Mouse (Mus musculus): ENCODE measurements around the gene Polr1a. TPM values are rescaled to one million over a fixed set of nuclear protein-coding genes. Genes with fewer than 3 reads are reported as not detected.

The Polr1a gene
- total and polyA plus RNA-seq, 3 experiments = 50.2 to 126 (median 73.7) TPM

DNA sequence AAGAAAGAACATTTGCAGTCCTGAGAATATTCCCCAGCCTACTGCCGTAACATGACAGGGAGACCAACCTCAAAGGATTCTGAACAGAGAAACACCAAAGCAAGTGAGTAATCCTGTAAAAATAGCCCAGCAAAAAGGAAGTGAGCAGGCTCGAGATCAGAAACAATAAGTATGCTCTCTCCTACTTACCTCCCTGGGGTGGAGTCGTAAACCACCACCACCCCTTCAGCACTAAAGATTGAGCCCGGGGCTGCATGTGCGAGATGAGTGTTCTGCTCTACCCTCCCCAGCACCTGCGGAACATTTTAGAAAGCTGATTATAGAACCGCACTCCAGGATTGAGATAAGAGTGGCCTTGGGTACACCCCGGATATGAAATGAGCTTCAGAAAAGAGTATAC lies 71.3 kb downstream of the Polr1a start (continued):
- TF ChIP-seq MAZ (IDR thresholded peaks at IDR 0.05; ENCODE audit: low read depth, low read length) = 0 out of 2 replicates have a peak, but pooled peaks have one; percentile 69
- no peak for TF ChIP-seq ZMIZ1 (IDR thresholded peaks at IDR 0.05; ENCODE audit: low read depth, low read length)
- TF ChIP-seq USF1 (IDR thresholded peaks at IDR 0.05; ENCODE audit: low read depth, low read length) = no peak
- TF ChIP-seq ZKSCAN1 (IDR thresholded peaks at IDR 0.05; ENCODE audit: borderline replicate concordance, low read depth, low read length) = no peak
- no peak for TF ChIP-seq ELF1 (IDR thresholded peaks at IDR 0.05; ENCODE audit: low read depth, low read length)
- peak; percentile 35; the same call in 1 of the 2 replicates for TF ChIP-seq TCF12 (IDR thresholded peaks at IDR 0.05; ENCODE audit: low read depth, low read length)
- no peak for TF ChIP-seq ZNF384 (IDR thresholded peaks at IDR 0.05; ENCODE audit: low read depth, low read length)
- TF ChIP-seq POLR2A (IDR thresholded peaks at IDR 0.05; ENCODE audit: low read depth, low read length) = no peak; the same call in 1 of the 2 replicates
- TF ChIP-seq ETS1 (conservative IDR thresholded peaks at IDR 0.05; ENCODE audit: low read depth, low read length) = peak; percentile 87

- no peaks in the 10 kb centered on the region for H3K9me3 ChIP-seq (replicated peaks; ENCODE audit: low read length)
- in situ Hi-C loops (cut with MboI; ENCODE audit: low pct_ligation_motif_present, low pct_unique_long_range_greater_than_20kb, low sequenced_read_pairs) = no loop called here
- no peaks in the 10 kb centered on the region for H3K79me2 ChIP-seq (replicated peaks; ENCODE audit: control insufficient read depth, extremely low read depth, insufficient read depth, poor library complexity, severe bottlenecking)
- 0 out of 2 replicates have a peak overlapping the region, but pooled peaks have one; percentile 10 for H3K9ac ChIP-seq (ENCODE audit: insufficient read depth, low read depth)
- dilution Hi-C loops (cut with MboI; ENCODE audit: extremely low pct_ligation_motif_present, extremely low pct_unique_long_range_greater_than_20kb, low sequenced_read_pairs) = no loop called here
- no peak overlapping the region for H3K4me3 ChIP-seq (replicated peaks in 1 of 3; ENCODE audit: low read depth in 2 of 3, low read length in 2 of 3, poor library complexity in 1 of 3)
- H3K27ac ChIP-seq (ENCODE audit: insufficient read depth, low read depth) = peak overlapping the region; percentile 92
- H3K36me3 ChIP-seq (replicated peaks in 1 of 2; ENCODE audit: control insufficient read depth in 1 of 2, insufficient read depth in 1 of 2, low read length in 1 of 2) = peaks cover 35 to 62% of the 10 kb centered on the region in 2 experiments
- H3K27me3 ChIP-seq (replicated peaks) = no peaks in the 10 kb centered on the region
- H3K4me1 ChIP-seq (ENCODE audit: control insufficient read depth in 1 of 2, insufficient read depth in 2 of 2) = peaks cover 28 to 61% of the 10 kb centered on the region in 2 experiments
- no peak for DNase-seq (ENCODE audit: extremely low read depth)
- TF ChIP-seq MXI1 (IDR thresholded peaks at IDR 0.05; ENCODE audit: low read depth, low read length) (0 out of 2 replicates have a peak, but pooled peaks have one; percentile 3), NRF1 (IDR thresholded peaks at IDR 0.05; ENCODE audit: low read depth, low read length) (no peak), MAFK (IDR thresholded peaks at IDR 0.05; ENCODE audit: insufficient replicate concordance, low read length) (peak; percentile 97)
- H3K4me2 ChIP-seq (ENCODE audit: insufficient read depth, low read depth, poor library complexity, severe bottlenecking) = peak overlapping the region; percentile 33
Observed at GRCm38 (mm10) chr6:71980587-71980986, 71.7 kb downstream of the Polr1a start.

- in situ Hi-C loops (cut with MboI; ENCODE audit: low pct_ligation_motif_present, low pct_unique_long_range_greater_than_20kb, low sequenced_read_pairs) (no loop called here), dilution Hi-C loops (cut with MboI; ENCODE audit: extremely low pct_ligation_motif_present, extremely low pct_unique_long_range_greater_than_20kb, low sequenced_read_pairs) (no loop called here)
- Histone ChIP-seq H3K36me3 (replicated peaks in 1 of 2; ENCODE audit: control insufficient read depth in 1 of 2, insufficient read depth in 1 of 2, low read length in 1 of 2) (peaks cover 28 to 53% of the 10 kb centered on the region in 2 experiments), H3K27ac (ENCODE audit: insufficient read depth, low read depth) (peak overlapping the region; percentile 92), H3K79me2 (replicated peaks; ENCODE audit: control insufficient read depth, extremely low read depth, insufficient read depth, poor library complexity, severe bottlenecking) (no peaks in the 10 kb centered on the region), H3K4me2 (ENCODE audit: insufficient read depth, low read depth, poor library complexity, severe bottlenecking) (no peak overlapping the region), H3K27me3 (replicated peaks) (no peaks in the 10 kb centered on the region), H3K9ac (ENCODE audit: insufficient read depth, low read depth) (no peak overlapping the region), H3K4me1 (ENCODE audit: control insufficient read depth in 1 of 2, insufficient read depth in 2 of 2) (peaks cover 28 to 61% of the 10 kb centered on the region in 2 experiments), H3K9me3 (replicated peaks; ENCODE audit: low read length) (no peaks in the 10 kb centered on the region), H3K4me3 (replicated peaks in 1 of 3; ENCODE audit: low read depth in 2 of 3, low read length in 2 of 3, poor library complexity in 1 of 3) (no peak overlapping the region)
- 0 out of 2 replicates have a peak, but pooled peaks have one; percentile 17 for TF ChIP-seq MAX (IDR thresholded peaks at IDR 0.05; ENCODE audit: low read length)
- TF ChIP-seq SIN3A (IDR thresholded peaks at IDR 0.05; ENCODE audit: low read length) = 0 out of 2 replicates have a peak, but pooled peaks have one; percentile 6
- TF ChIP-seq MEF2A (IDR thresholded peaks at IDR 0.05; ENCODE audit: borderline replicate concordance, low read depth, low read length) = 0 out of 2 replicates have a peak, but pooled peaks have one; percentile 20
- no peak for TF ChIP-seq JUND (conservative IDR thresholded peaks at IDR 0.05; ENCODE audit: low read depth, low read length)
- no peak; the same call in 1 of the 2 replicates for TF ChIP-seq TCF12 (IDR thresholded peaks at IDR 0.05; ENCODE audit: low read depth, low read length)
- TF ChIP-seq ELF1 (IDR thresholded peaks at IDR 0.05; ENCODE audit: low read depth, low read length) = peak; percentile 31; the same call in 1 of the 2 replicates
- TF ChIP-seq POLR2A (IDR thresholded peaks at IDR 0.05; ENCODE audit: low read depth, low read length) = peak; percentile 26; the same call in 1 of the 2 replicates
- peak; percentile 35; the same call in 1 of the 2 replicates for TF ChIP-seq BHLHE40 (IDR thresholded peaks at IDR 0.05; ENCODE audit: low read depth, low read length)
- DNase-seq (ENCODE audit: extremely low read depth) = peak; percentile 63
Observed at GRCm38 (mm10) chr6:71981450-71981849, 72.6 kb downstream of the Polr1a start.
